Mouse (Mus musculus) limb, embryonic 13.5 days (tissue): ENCODE results near the gene Kcnj6. TPM values are rescaled to one million over a fixed set of nuclear protein-coding genes. Genes with fewer than 3 reads are reported as not detected.

Source experiments
- microRNA-seq: library from miRNA; unstranded; fragments of <30 nt; microRNA quantifications from one replicate; pipeline ENCODE4, GENCODE M21; 2016
- polyA plus RNA-seq: library from polyadenylated mRNA; unstranded; fragments of >200 nt; fragmentation: Nextera tagmentation; extraction: Ambion mirVana; gene quantifications from 2 replicates; pipeline ENCODE4 v1.2.1, GENCODE M21; 2015

The Kcnj6 gene
- polyA plus RNA-seq, 1 experiment from 2014 or later = not detected

Small RNA genes within 50 kb of the gene (microRNA-seq; reads per million reads assigned to microRNA genes)
- gene Gm22745 = not detected
